Mouse (Mus musculus): ENCODE measurements around the gene Tpgs1. TPM values are rescaled to one million over a fixed set of nuclear protein-coding genes. Genes with fewer than 3 reads are reported as not detected.
A peak's percentile ranks its signal among the peaks of the same experiment; 100 is the strongest.

Tpgs1 gene
- polyA plus RNA-seq, 1 experiment from 2014 or later: 124 TPM

DNA sequence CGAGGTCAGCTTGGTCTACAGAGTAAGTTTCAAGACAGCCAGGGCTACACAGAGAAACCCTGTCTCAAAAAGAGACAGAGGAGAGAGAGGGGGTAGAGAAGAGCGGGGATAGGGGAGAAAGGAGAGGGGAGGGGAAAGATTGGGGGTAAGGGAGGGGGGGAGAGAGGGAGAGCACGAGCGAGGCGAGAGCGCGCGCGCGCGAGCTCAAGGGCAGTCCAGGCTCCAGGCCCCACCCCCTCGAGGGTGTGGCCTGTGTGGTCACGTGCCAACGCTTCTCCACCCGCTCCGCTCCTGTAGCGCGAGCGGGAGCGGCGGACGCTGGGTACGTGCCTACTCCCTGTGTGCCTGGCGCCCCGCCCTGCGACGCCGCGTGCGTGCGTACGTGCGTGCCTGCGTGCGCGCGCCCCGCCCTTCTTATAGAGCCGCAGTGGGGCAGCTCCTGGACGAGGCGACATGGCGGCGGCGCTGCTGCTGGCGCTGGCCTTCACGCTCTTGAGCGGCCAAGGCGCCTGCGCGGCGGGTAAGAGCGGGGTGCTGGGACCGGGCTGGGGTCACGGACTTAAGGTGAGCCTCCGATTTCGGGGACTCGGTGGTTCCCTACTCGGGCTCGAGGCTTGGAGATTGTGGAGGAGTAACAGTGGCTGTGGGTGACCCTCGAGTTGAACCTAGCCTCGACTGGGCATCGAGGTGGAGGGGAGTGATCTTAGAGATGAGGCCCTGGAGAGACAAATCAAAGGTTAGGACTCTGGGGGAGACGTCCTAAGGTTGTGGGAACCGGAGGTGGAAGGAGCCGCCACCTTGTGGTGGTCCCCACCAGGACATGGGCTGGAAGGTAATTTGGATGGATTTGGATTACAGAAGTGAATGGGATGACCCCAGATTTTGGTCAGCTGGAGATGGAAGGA, 35.1 kb downstream of the Tpgs1 start, which contains the start of gene Bsg:
Gene Bsg (plus strand): TSS at position 427 of the 905 bp plus-strand sequence.
- H3K9me3 ChIP-seq (ENCODE audit: control insufficient read depth, low read length): no peaks in the 10 kb centered on the region
- H3K36me3 ChIP-seq (ENCODE audit: control insufficient read depth, insufficient read depth, low read length): peaks cover 6% of the 10 kb centered on the region
- H3K9ac ChIP-seq (ENCODE audit: low read depth, low read length): peak within 1 kb of the TSS; percentile 95
- peak; percentile 95 for ATAC-seq
- under 1% methylated on average over 52 of the region's 65 CpGs for WGBS
- H3K27ac ChIP-seq (ENCODE audit: low read depth, low read length): peak within 1 kb of the TSS; percentile 91
- peaks cover 29% of the 10 kb centered on the region for H3K4me1 ChIP-seq (ENCODE audit: control insufficient read depth, insufficient read depth, low read depth, low read length)
- H3K27me3 ChIP-seq (replicated peaks; ENCODE audit: control insufficient read depth, insufficient read depth, low read length): no peaks in the 10 kb centered on the region
- peak within 1 kb of the TSS; percentile 94 for H3K4me2 ChIP-seq (ENCODE audit: low read length)
- peak within 1 kb of the TSS; percentile 84 for H3K4me3 ChIP-seq (ENCODE audit: low read length)

DNA sequence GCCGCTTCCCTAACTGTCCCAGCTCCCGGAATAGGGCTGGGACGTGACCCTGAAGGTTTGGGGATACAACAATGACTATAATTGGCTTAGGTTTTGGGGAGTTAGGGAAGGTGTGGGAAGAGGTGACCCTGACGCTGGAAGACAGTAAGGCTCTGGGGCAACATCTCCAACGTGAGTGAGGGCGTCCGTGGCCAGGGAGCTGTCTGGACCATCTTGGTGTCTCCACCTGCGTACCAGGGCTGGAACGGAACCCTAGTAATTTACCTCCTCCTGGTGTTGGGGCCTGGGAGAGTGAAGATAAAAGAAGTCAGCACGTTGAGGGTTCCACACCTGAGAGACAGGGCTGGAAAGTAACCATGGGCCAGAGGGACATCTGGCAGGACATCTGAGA, 35.8 kb downstream of the Tpgs1 start:
- ATAC-seq: no peak
- Histone ChIP-seq H3K27ac (ENCODE audit: low read depth, low read length) (peak overlapping the region; percentile 91), H3K4me3 (ENCODE audit: low read length) (peak overlapping the region; percentile 84), H3K27me3 (replicated peaks; ENCODE audit: control insufficient read depth, insufficient read depth, low read length) (no peaks in the 10 kb centered on the region), H3K4me2 (ENCODE audit: low read length) (peak overlapping the region; percentile 94), H3K36me3 (ENCODE audit: control insufficient read depth, insufficient read depth, low read length) (peaks cover 12% of the 10 kb centered on the region), H3K9ac (ENCODE audit: low read depth, low read length) (peak overlapping the region; percentile 95), H3K9me3 (ENCODE audit: control insufficient read depth, low read length) (no peaks in the 10 kb centered on the region), H3K4me1 (ENCODE audit: control insufficient read depth, insufficient read depth, low read depth, low read length) (peaks cover 29% of the 10 kb centered on the region)
- WGBS: 6% methylated on average over 10 of the region's 10 CpGs

DNA sequence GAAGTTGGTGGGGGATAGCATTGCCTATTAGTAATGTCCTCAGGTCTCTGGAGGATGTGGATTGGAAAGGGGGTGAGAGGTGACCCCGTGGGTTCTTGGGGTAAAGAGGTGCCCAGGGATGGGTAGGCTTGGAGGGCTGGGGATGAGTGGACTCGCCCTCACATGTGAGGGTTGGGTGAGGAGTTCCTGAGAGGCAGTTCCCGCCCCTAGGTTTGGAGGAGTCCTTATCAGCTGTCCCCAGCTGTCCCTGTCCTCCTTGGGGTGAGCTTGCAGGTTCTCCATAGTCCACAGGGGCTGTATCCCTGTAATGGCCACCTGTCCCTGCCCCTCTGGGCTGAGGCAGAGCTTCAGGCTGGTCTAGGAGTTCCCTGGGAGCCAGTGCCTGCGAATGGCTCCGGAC, 36.8 kb downstream of the Tpgs1 start:
- Histone ChIP-seq H3K9ac (ENCODE audit: low read depth, low read length) (peak overlapping the region; percentile 95), H3K36me3 (ENCODE audit: control insufficient read depth, insufficient read depth, low read length) (peaks cover 21% of the 10 kb centered on the region), H3K27me3 (replicated peaks; ENCODE audit: control insufficient read depth, insufficient read depth, low read length) (no peaks in the 10 kb centered on the region), H3K27ac (ENCODE audit: low read depth, low read length) (0 out of 2 replicates have a peak overlapping the region, but pooled peaks have one; percentile 7), H3K4me1 (ENCODE audit: control insufficient read depth, insufficient read depth, low read depth, low read length) (peaks cover 29% of the 10 kb centered on the region), H3K9me3 (ENCODE audit: control insufficient read depth, low read length) (no peaks in the 10 kb centered on the region), H3K4me2 (ENCODE audit: low read length) (peak overlapping the region; percentile 94), H3K4me3 (ENCODE audit: low read length) (peak overlapping the region; percentile 84)
- WGBS: 74% methylated on average over 5 of the region's 5 CpGs
- no peak for ATAC-seq

DNA sequence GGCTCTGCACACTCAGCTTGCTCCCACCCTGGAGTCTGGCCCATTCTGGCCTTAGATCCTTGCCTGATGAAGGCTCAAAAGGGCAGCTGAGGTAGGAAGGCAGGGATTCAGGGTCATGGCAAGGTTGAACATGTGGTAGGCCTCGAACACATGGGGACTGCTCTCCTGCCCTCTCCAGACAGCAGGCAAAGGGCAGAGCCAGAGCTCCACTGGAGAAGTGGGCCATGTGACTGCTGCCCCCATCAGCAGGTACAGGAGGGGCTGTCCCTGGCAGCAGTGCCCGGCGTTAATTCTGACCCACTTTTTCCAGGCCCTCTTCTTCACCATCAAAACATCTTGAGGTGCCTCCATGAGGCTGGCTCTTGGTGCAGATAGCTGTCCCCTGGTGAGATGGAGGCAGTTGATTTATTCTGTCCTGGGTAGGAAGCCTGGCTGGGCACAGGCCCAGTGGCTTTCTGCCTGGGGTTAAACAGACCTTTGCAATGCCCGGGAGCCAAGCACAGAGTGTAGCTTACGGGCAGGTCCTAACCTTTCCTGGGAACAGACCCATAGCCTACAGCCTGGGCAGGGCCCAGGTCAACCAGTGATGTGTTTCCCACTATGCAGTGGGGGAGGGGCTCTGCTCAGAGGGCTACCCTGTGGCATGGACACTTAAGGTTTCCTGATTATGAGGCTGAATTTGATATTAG, 37.4 kb downstream of the Tpgs1 start:
- H3K4me2 ChIP-seq (ENCODE audit: low read length): peak overlapping the region; percentile 94
- no peaks in the 10 kb centered on the region for H3K9me3 ChIP-seq (ENCODE audit: control insufficient read depth, low read length)
- H3K27ac ChIP-seq (ENCODE audit: low read depth, low read length): 0 out of 2 replicates have a peak overlapping the region, but pooled peaks have one; percentile 11
- peaks cover 29% of the 10 kb centered on the region for H3K4me1 ChIP-seq (ENCODE audit: control insufficient read depth, insufficient read depth, low read depth, low read length)
- H3K36me3 ChIP-seq (ENCODE audit: control insufficient read depth, insufficient read depth, low read length): peaks cover 24% of the 10 kb centered on the region
- no peaks in the 10 kb centered on the region for H3K27me3 ChIP-seq (replicated peaks; ENCODE audit: control insufficient read depth, insufficient read depth, low read length)
- ATAC-seq: no peak
- peak overlapping the region; percentile 95 for H3K9ac ChIP-seq (ENCODE audit: low read depth, low read length)
- H3K4me3 ChIP-seq (ENCODE audit: low read length): peak overlapping the region; percentile 84
- WGBS: 77% methylated on average over 5 of the region's 5 CpGs

DNA sequence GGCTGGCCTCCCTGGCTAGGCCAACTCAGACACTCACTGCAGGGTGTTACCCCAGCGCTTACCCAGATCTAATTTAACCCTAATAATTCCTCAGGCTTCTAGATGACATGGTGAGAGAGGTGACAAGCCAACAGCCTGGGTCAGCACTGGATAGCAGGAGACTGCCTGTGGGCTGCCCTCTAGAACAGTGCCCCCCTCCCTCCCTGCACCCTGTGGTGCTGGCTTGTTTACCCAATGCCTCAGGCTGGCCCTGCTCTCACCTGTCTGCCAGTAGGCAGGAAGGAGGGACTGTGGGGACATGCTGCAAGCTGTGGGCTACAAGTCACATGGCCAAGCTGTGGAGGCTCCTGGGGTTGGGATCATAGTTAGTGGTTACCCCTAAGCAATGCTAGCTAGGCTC, 38.0 kb downstream of the Tpgs1 start:
- WGBS: 80% methylated on average over 1 of the region's 1 CpGs
- Histone ChIP-seq H3K36me3 (ENCODE audit: control insufficient read depth, insufficient read depth, low read length) (peaks cover 26% of the 10 kb centered on the region), H3K4me3 (ENCODE audit: low read length) (no peak overlapping the region), H3K27me3 (replicated peaks; ENCODE audit: control insufficient read depth, insufficient read depth, low read length) (no peaks in the 10 kb centered on the region), H3K27ac (ENCODE audit: low read depth, low read length) (no peak overlapping the region), H3K9ac (ENCODE audit: low read depth, low read length) (no peak overlapping the region), H3K9me3 (ENCODE audit: control insufficient read depth, low read length) (no peaks in the 10 kb centered on the region), H3K4me1 (ENCODE audit: control insufficient read depth, insufficient read depth, low read depth, low read length) (peaks cover 29% of the 10 kb centered on the region), H3K4me2 (ENCODE audit: low read length) (peak overlapping the region; percentile 94)
- ATAC-seq: no peak

DNA sequence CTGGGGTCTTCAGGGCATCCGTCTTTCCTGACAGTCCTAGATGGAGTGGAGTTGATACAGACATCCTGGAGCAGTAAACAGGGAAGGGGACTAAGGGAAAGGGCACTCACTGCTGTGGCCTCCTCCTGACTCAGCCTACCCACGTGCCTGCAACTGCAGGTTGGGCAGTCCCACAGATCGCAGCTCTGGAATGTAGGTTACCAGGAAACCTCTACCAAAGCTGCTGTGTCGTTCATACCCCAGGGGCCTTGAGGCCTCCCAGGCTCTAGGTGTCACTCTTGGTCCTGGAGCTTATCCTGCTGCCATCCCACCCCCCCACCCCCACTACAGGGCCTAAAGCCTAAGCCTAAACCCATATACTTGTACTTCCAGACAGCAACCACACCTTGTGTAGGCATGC, 38.6 kb downstream of the Tpgs1 start:
- ATAC-seq: no peak
- Histone ChIP-seq H3K9me3 (ENCODE audit: control insufficient read depth, low read length) (no peaks in the 10 kb centered on the region), H3K27ac (ENCODE audit: low read depth, low read length) (no peak overlapping the region), H3K27me3 (replicated peaks; ENCODE audit: control insufficient read depth, insufficient read depth, low read length) (no peaks in the 10 kb centered on the region), H3K4me1 (ENCODE audit: control insufficient read depth, insufficient read depth, low read depth, low read length) (peaks cover 29% of the 10 kb centered on the region), H3K36me3 (ENCODE audit: control insufficient read depth, insufficient read depth, low read length) (peaks cover 26% of the 10 kb centered on the region), H3K4me2 (ENCODE audit: low read length) (peak overlapping the region; percentile 32), H3K4me3 (ENCODE audit: low read length) (no peak overlapping the region), H3K9ac (ENCODE audit: low read depth, low read length) (no peak overlapping the region)
- 69% methylated on average over 4 of the region's 4 CpGs for WGBS

DNA sequence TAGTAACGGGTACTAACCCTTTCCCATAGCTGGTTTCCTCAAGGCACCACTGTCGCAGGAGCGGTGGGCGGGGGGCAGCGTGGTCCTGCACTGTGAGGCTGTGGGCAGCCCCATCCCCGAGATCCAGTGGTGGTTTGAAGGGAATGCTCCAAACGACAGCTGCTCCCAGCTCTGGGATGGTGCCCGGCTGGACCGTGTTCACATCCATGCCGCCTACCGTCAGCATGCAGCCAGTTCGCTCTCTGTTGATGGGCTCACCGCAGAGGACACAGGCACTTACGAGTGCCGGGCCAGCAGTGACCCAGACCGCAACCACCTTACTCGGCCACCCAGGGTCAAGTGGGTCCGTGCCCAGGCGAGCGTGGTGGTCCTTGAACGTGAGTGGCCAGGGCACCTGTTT, 39.5 kb downstream of the Tpgs1 start:
- peaks cover 26% of the 10 kb centered on the region for H3K36me3 ChIP-seq (ENCODE audit: control insufficient read depth, insufficient read depth, low read length)
- H3K4me3 ChIP-seq (ENCODE audit: low read length): no peak overlapping the region
- H3K4me1 ChIP-seq (ENCODE audit: control insufficient read depth, insufficient read depth, low read depth, low read length): peaks cover 29% of the 10 kb centered on the region
- H3K27me3 ChIP-seq (replicated peaks; ENCODE audit: control insufficient read depth, insufficient read depth, low read length): no peaks in the 10 kb centered on the region
- H3K9ac ChIP-seq (ENCODE audit: low read depth, low read length): no peak overlapping the region
- no peak overlapping the region for H3K4me2 ChIP-seq (ENCODE audit: low read length)
- H3K27ac ChIP-seq (ENCODE audit: low read depth, low read length): no peak overlapping the region
- no peaks in the 10 kb centered on the region for H3K9me3 ChIP-seq (ENCODE audit: control insufficient read depth, low read length)
- ATAC-seq: no peak
- 89% methylated on average over 21 of the region's 21 CpGs for WGBS

DNA sequence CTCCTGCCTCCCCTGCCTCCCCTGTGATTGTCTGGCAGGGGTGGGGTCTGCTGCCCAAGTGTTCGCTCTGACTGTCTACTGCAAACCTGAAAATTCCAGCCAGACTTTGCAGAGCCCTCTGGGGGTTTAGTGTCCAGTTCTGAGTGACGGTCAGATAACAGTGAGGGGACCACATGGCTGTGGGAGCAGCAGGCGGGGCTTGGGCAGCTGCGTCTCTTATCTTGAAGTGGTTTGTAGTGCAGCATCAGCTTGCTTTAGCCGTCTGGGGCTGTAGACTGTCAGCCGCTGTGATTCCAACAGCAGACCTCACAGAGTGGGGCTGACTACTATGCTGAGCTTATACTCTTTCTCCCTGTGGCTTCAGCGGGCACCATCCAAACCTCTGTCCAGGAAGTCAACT, 40.1 kb downstream of the Tpgs1 start:
- no peak for ATAC-seq
- no peak overlapping the region for H3K9ac ChIP-seq (ENCODE audit: low read depth, low read length)
- H3K9me3 ChIP-seq (ENCODE audit: control insufficient read depth, low read length): no peaks in the 10 kb centered on the region
- no peak overlapping the region for H3K27ac ChIP-seq (ENCODE audit: low read depth, low read length)
- no peak overlapping the region for H3K4me3 ChIP-seq (ENCODE audit: low read length)
- 87% methylated on average over 7 of the region's 7 CpGs for WGBS
- peaks cover 29% of the 10 kb centered on the region for H3K4me1 ChIP-seq (ENCODE audit: control insufficient read depth, insufficient read depth, low read depth, low read length)
- H3K4me2 ChIP-seq (ENCODE audit: low read length): no peak overlapping the region
- peaks cover 26% of the 10 kb centered on the region for H3K36me3 ChIP-seq (ENCODE audit: control insufficient read depth, insufficient read depth, low read length)
- H3K27me3 ChIP-seq (replicated peaks; ENCODE audit: control insufficient read depth, insufficient read depth, low read length): no peaks in the 10 kb centered on the region

DNA sequence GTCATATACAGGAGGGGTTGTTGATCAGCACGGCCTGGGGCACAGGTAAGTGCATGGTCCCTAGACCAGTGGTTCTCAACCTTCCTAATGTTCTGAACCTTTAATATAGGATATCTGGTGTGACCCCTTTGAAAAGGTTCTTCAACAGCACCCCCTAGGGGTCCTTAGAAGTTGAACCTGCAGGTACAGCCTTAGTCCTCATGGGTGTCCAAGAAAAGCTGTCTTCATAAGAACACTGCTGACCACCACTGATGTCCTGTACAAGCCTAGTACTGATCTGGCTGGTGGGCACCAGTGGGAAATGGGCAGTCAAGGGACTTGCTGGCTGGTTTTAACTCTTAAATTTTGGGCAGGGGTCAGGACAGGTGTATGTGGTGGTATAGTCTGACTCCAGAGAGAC, 42.9 kb downstream of the Tpgs1 start:
- Histone ChIP-seq H3K27ac (ENCODE audit: low read depth, low read length) (no peak overlapping the region), H3K4me3 (ENCODE audit: low read length) (no peak overlapping the region), H3K36me3 (ENCODE audit: control insufficient read depth, insufficient read depth, low read length) (peaks cover 26% of the 10 kb centered on the region), H3K4me1 (ENCODE audit: control insufficient read depth, insufficient read depth, low read depth, low read length) (peaks cover 13% of the 10 kb centered on the region), H3K9ac (ENCODE audit: low read depth, low read length) (no peak overlapping the region), H3K9me3 (ENCODE audit: control insufficient read depth, low read length) (no peaks in the 10 kb centered on the region), H3K4me2 (ENCODE audit: low read length) (no peak overlapping the region), H3K27me3 (replicated peaks; ENCODE audit: control insufficient read depth, insufficient read depth, low read length) (peaks cover 3% of the 10 kb centered on the region; the same call in 1 of the 2 replicates)
- ATAC-seq: no peak
- 81% methylated on average over 1 of the region's 1 CpGs for WGBS
